Comparison of ENCODE assay signal across 11 mouse cellular contexts in genomic region chr3:153292853-153293252, GRCm38 (mm10).
DNase-seq lines count a peak whose midpoint lies in the region; ATAC-seq and TF ChIP-seq lines count a peak whose summit lies in the region.
"Had no signal": no experiment of that assay in that cellular context is flagged by ENCODE, and none has a peak within 500 bp of the region (broad histone marks: within the 10 kb centered on the region; RNA-seq: fewer than 3 reads in every experiment).

No protein-coding gene starts in this region.

- TF ChIP-seq RAD21 in CH12.LX (IDR thresholded peaks at IDR 0.05; ENCODE audit: low read depth, low read length) = no peak

- peak; percentile 97 for DNase-seq in CH12.LX (ENCODE audit: extremely low read depth)
- peak; percentile 67 for DNase-seq in ZHBTc4 (ENCODE audit: low read depth, low spot score)
- DNase-seq in lung, postnatal 36 days = peak; percentile 36
- DNase-seq in urinary bladder, adult 18-20 months (ENCODE audit: low spot score in 2 of 2) = no peak
- DNase-seq in frontal cortex, postnatal 10 days (ENCODE audit: low spot score in 2 of 2) = no peak
- DNase-seq: gastrocnemius, adult 2 months; kidney, adult 9 months had no signal

- peak; percentile 49; the same call in 1 of the 2 replicates for TF ChIP-seq POLR2A in CH12.LX (IDR thresholded peaks at IDR 0.05; ENCODE audit: low read depth, low read length)

- no peak overlapping the region for H3K4me3 ChIP-seq in intestine, embryonic 15.5 days (replicated peaks)
- no peak overlapping the region for H3K4me3 ChIP-seq in intestine, postnatal 0 days (ENCODE audit: low read depth, low read length)
- no peak overlapping the region for H3K4me3 ChIP-seq in CH12.LX (replicated peaks in 1 of 3; ENCODE audit: low read depth in 2 of 3, low read length in 2 of 3, poor library complexity in 1 of 3)
- H3K4me3 ChIP-seq: gastrocnemius, adult 2 months; midbrain, embryonic 12.5 days had no signal

- WGBS in intestine, embryonic 15.5 days = 94% methylated on average over 5 of the region's 5 CpGs
- WGBS in intestine, postnatal 0 days = 89% methylated on average over 5 of the region's 5 CpGs

- no peaks in the 10 kb centered on the region for H3K9me3 ChIP-seq in intestine, embryonic 15.5 days
- H3K9me3 ChIP-seq in intestine, postnatal 0 days (ENCODE audit: control insufficient read depth) = no peaks in the 10 kb centered on the region
- H3K9me3 ChIP-seq in CH12.LX (replicated peaks; ENCODE audit: low read length) = no peaks in the 10 kb centered on the region
- H3K9me3 ChIP-seq: midbrain, embryonic 12.5 days had no signal

- no peaks in the 10 kb centered on the region for H3K36me3 ChIP-seq in intestine, embryonic 15.5 days
- H3K36me3 ChIP-seq in intestine, postnatal 0 days (ENCODE audit: control insufficient read depth, insufficient read depth) = no peaks in the 10 kb centered on the region
- no peaks in the 10 kb centered on the region for H3K36me3 ChIP-seq in CH12.LX (replicated peaks in 1 of 2; ENCODE audit: control insufficient read depth in 1 of 2, insufficient read depth in 1 of 2, low read length in 1 of 2)
- H3K36me3 ChIP-seq: midbrain, embryonic 12.5 days had no signal

- 0 out of 2 replicates have a peak, but pooled peaks have one; percentile 55 for ATAC-seq in intestine, embryonic 15.5 days
- ATAC-seq in intestine, postnatal 0 days = no peak; the same call in 1 of the 2 replicates
- no peak for ATAC-seq in erythroblast, adult 5-6 weeks (replicated peaks; ENCODE audit: low FRiP score, poor library complexity, severe bottlenecking)

- no peak overlapping the region for H3K9ac ChIP-seq in intestine, embryonic 15.5 days
- no peak overlapping the region for H3K9ac ChIP-seq in intestine, postnatal 0 days (ENCODE audit: low read depth, low read length)
- no peak overlapping the region for H3K9ac ChIP-seq in CH12.LX (ENCODE audit: insufficient read depth, low read depth)
- H3K9ac ChIP-seq: midbrain, embryonic 12.5 days had no signal

- in situ Hi-C loops in CH12.LX (cut with MboI; ENCODE audit: low pct_ligation_motif_present, low pct_unique_long_range_greater_than_20kb, low sequenced_read_pairs) = no loop called here

- no peak overlapping the region for H3K4me2 ChIP-seq in intestine, embryonic 15.5 days (replicated peaks)
- H3K4me2 ChIP-seq in intestine, postnatal 0 days (replicated peaks; ENCODE audit: low read depth) = no peak overlapping the region
- H3K4me2 ChIP-seq in CH12.LX (ENCODE audit: insufficient read depth, low read depth, poor library complexity, severe bottlenecking) = no peak overlapping the region
- H3K4me2 ChIP-seq: midbrain, embryonic 12.5 days had no signal

- dilution Hi-C loops in CH12.LX (cut with MboI; ENCODE audit: extremely low pct_ligation_motif_present, extremely low pct_unique_long_range_greater_than_20kb, low sequenced_read_pairs) = no loop called here

- no peak for TF ChIP-seq CTCF in intestine, postnatal 0 days (IDR thresholded peaks at IDR 0.05; ENCODE audit: low read depth)
- TF ChIP-seq CTCF in CH12.LX (conservative IDR thresholded peaks at IDR 0.05 in 1 of 2, IDR thresholded peaks at IDR 0.05 in 1 of 2; ENCODE audit: low read depth in 2 of 2, low read length in 2 of 2) = no peak

- H3K79me2 ChIP-seq in CH12.LX (replicated peaks; ENCODE audit: control insufficient read depth, extremely low read depth, insufficient read depth, poor library complexity, severe bottlenecking) = no peaks in the 10 kb centered on the region

- H3K4me1 ChIP-seq in intestine, embryonic 15.5 days (replicated peaks) = no peaks in the 10 kb centered on the region
- no peaks in the 10 kb centered on the region for H3K4me1 ChIP-seq in intestine, postnatal 0 days (replicated peaks; ENCODE audit: control insufficient read depth, insufficient read depth, low read length)
- peaks cover 10 to 31% of the 10 kb centered on the region in 2 experiments for H3K4me1 ChIP-seq in CH12.LX (ENCODE audit: control insufficient read depth in 1 of 2, insufficient read depth in 2 of 2)
- H3K4me1 ChIP-seq: midbrain, embryonic 12.5 days had no signal

- TF ChIP-seq EP300 in CH12.LX (IDR thresholded peaks at IDR 0.05; ENCODE audit: low read length) = no peak

- no peak overlapping the region for H3K27ac ChIP-seq in intestine, embryonic 15.5 days
- H3K27ac ChIP-seq in intestine, postnatal 0 days (ENCODE audit: low read depth, low read length) = no peak overlapping the region
- no peak overlapping the region for H3K27ac ChIP-seq in CH12.LX (ENCODE audit: insufficient read depth, low read depth)
- H3K27ac ChIP-seq: gastrocnemius, adult 2 months; midbrain, embryonic 12.5 days had no signal

- no peaks in the 10 kb centered on the region for H3K27me3 ChIP-seq in intestine, embryonic 15.5 days (replicated peaks)
- H3K27me3 ChIP-seq in intestine, postnatal 0 days (replicated peaks; ENCODE audit: control insufficient read depth, insufficient read depth, low read length) = no peaks in the 10 kb centered on the region
- no peaks in the 10 kb centered on the region for H3K27me3 ChIP-seq in CH12.LX (replicated peaks)

TF ChIP-seq in CH12.LX, 34 proteins besides CTCF, POLR2A, EP300 and RAD21:
- TF ChIP-seq HCFC1 (IDR thresholded peaks at IDR 0.05; ENCODE audit: low read depth, low read length) (peak; percentile 41; the same call in 1 of the 2 replicates), ETS1 (conservative IDR thresholded peaks at IDR 0.05; ENCODE audit: low read depth, low read length) (no peak), ELF1 (IDR thresholded peaks at IDR 0.05; ENCODE audit: low read depth, low read length) (peak; percentile 97)

Comparison
In these comparisons a context has a peak if more than half of its experiments do, and no peak if none do; other contexts are left out.
1. DNase-seq: peak in CH12.LX (single experiment), ZHBTc4 (single experiment) and lung, postnatal 36 days (single experiment); none in urinary bladder, adult 18-20 months (0 of 2) and frontal cortex, postnatal 10 days (0 of 2).